Mouse (Mus musculus) liver, postnatal 0 days (tissue): Measurements from ENCODE around the gene H2-M10.2.

Experiments
- CTCF ChIP-seq: sonication (generic); IDR thresholded peaks from 2 replicates; pipeline ENCODE4 v1.5.1; 2016; ENCODE audit warnings: antibody characterized with exemption, low read depth
- EP300 ChIP-seq: IDR thresholded peaks from 2 replicates; pipeline ENCODE4 v1.6.1; 2016; ENCODE audit warnings: antibody characterized with exemption, low read depth, mild to moderate bottlenecking

DNA sequence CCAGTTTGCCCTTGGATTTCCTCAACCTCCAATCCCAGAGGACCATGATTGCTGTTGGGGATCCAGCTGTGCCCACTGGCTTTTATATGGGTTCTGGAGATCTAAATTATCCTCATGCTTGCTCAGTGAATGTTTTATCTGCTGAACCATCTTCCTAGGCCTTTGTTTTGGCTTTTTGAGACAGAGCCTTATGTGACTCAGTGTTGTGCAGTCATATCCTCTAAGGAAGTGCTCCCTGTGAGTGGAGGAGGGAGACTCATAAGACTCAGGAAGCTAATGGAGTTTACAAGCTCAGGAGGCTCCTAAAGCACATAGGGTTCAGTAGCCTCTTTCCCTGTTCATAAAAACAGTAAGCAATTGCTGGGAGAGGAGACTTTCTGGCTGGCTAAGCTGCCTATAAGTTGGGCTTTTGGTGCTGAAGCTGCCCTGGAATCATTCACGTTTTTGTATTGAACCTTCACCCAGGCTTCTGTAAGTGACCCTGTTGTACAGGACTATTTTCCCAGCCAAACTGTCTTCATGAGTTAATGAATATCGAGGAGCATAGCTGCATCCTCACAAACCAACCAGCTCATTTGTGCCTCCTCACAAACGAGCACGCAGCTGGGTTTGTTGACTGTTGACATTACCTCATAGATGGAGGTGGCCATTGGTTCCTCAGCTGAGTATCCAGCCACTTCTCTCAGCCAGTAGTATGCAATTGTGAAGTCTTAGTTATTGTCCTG, 4.6 kb downstream of the H2-M10.2 start:
- TF ChIP-seq CTCF (no peak), EP300 (no peak)
